Mouse (Mus musculus) heart, postnatal 0 days (tissue): ENCODE results near the gene Lpar5. TPM values are rescaled to one million over a fixed set of nuclear protein-coding genes. Genes with fewer than 3 reads are reported as not detected.
A peak's percentile ranks its signal among the peaks of the same experiment; 100 is the strongest.

ENCODE experiments used
- ATAC-seq: fragments of 200-750 bp; cut with Nextera tagmentation; 2 replicates; pipeline ENCODE4 v1.8.0; 2017; ENCODE audit warnings: low read depth, moderate number of reproducible peaks, moderate library complexity; ENCODE audit not compliant: insufficient read depth
- DNase-seq: peaks from one replicate; pipeline ENCODE4 v3.0.0-alpha.2; 2016; ENCODE audit warnings: low spot score
- H3K27ac ChIP-seq: fragments of 300-500 bp; sonication (generic); 2 replicates; pipeline ENCODE4 v1.5.1; 2014; ENCODE audit warnings: low read depth, mild to moderate bottlenecking
- H3K27me3 ChIP-seq: fragments of 300-500 bp; sonication (generic); 2 replicates; pipeline ENCODE4 v1.6.1; 2014; ENCODE audit warnings: low read length, mixed read lengths; ENCODE audit not compliant: control insufficient read depth, insufficient read depth
- H3K36me3 ChIP-seq: fragments of 300-500 bp; sonication (generic); replicated peaks from 2 replicates; pipeline ENCODE4 v1.6.1; 2014; ENCODE audit warnings: low read length, mixed read lengths; ENCODE audit not compliant: control insufficient read depth, insufficient read depth
- H3K4me1 ChIP-seq: fragments of 300-500 bp; sonication (generic); 2 replicates; pipeline ENCODE4 v1.6.1; 2014; ENCODE audit warnings: antibody characterized with exemption; ENCODE audit not compliant: control insufficient read depth, insufficient read depth
- H3K4me2 ChIP-seq: fragments of 300-500 bp; sonication (generic); 2 replicates; pipeline ENCODE4 v1.6.1; 2014; ENCODE audit warnings: low read depth, mild to moderate bottlenecking, low read length, moderate library complexity
- H3K4me3 ChIP-seq: fragments of 300-500 bp; sonication (generic); 2 replicates; pipeline ENCODE4 v1.5.1; 2014; ENCODE audit warnings: low read depth, low read length
- H3K9ac ChIP-seq: fragments of 300-500 bp; sonication (generic); replicated peaks from 2 replicates; pipeline ENCODE4 v1.6.1; 2014; ENCODE audit warnings: low read depth, low read length, mixed read lengths
- H3K9me3 ChIP-seq: fragments of 300-500 bp; sonication (generic); replicated peaks from 2 replicates; pipeline ENCODE4 v1.6.1; 2016; ENCODE audit warnings: low read length; ENCODE audit not compliant: control insufficient read depth
- CTCF ChIP-seq: IDR thresholded peaks from 2 replicates; pipeline ENCODE4 v1.5.1; 2016; ENCODE audit warnings: antibody characterized with exemption, control low read depth, low read depth
- EP300 ChIP-seq: IDR thresholded peaks from 2 replicates; pipeline ENCODE4 v1.6.1; 2016; ENCODE audit warnings: antibody characterized with exemption, low read depth
- WGBS: fragments of 180-500 bp; shearing (Covaris S2); extraction: QIAGEN DNeasy Blood & Tissue Kit; methylation state at CpG from one replicate; pipeline ENCODE4 v1.1.7; 2014; 5-methylcytosine and 5-hydroxymethylcytosine counted together
- microRNA-seq: library from miRNA; unstranded; fragments of <30 nt; microRNA quantifications from one replicate; pipeline ENCODE4, GENCODE M21; 2016
- polyA plus RNA-seq: library from polyadenylated mRNA; unstranded; fragments of >200 nt; fragmentation: Nextera tagmentation; extraction: Ambion mirVana; gene quantifications from 2 replicates; pipeline ENCODE4 v1.2.1, GENCODE M21; 2015
- total RNA-seq: library from RNA; depleted of rRNA; stranded (reverse); fragments of >200 nt; gene quantifications from 2 replicates; pipeline ENCODE4 v1.2.3, GENCODE M21; 2014; ENCODE audit warnings: low replicate concordance; rRNA removed

Lpar5 gene
- total and polyA plus RNA-seq, 2 experiments from 2014 or later = 0.12 TPM; not detected in 1

GRCm38 (mm10) chr6:125131302-125132156 lies 63.8 kb downstream of the Lpar5 start, which contains the start of gene Nop2:
Gene Nop2 (plus strand): TSS chr6:125131909.
- peaks cover 74% of the 10 kb centered on the region for H3K36me3 ChIP-seq

More at GRCm38 (mm10) chr6:125131302-125132156, 63.8 kb downstream of the Lpar5 start, which contains the start of gene Nop2:
- ATAC-seq (peak; percentile 97), DNase-seq (peak; percentile 90)
- no peaks in the 10 kb centered on the region for H3K27me3 ChIP-seq
- H3K9ac ChIP-seq = peak within 1 kb of the TSS; percentile 81
- H3K4me3 ChIP-seq = peak within 1 kb of the TSS; percentile 93
- no peak for TF ChIP-seq CTCF
- TF ChIP-seq EP300 = no peak
- no peaks in the 10 kb centered on the region for H3K9me3 ChIP-seq
- under 1% methylated on average over 66 of the region's 66 CpGs for WGBS
- peak within 1 kb of the TSS; percentile 79 for H3K27ac ChIP-seq
- H3K4me1 ChIP-seq = peaks cover 7% of the 10 kb centered on the region; the same call in 1 of the 2 replicates
- peak within 1 kb of the TSS; percentile 90 for H3K4me2 ChIP-seq

Small RNAs within 50 kb of the gene (microRNA-seq; reads per million reads assigned to microRNA genes)
- gene Mir7045 = not detected

Other genes with a start within 250 kb of the Lpar5 start
- gene Usp5, start 238.4 kb upstream of the Lpar5 start, total RNA-seq = 92.2 and 126 TPM in 2 replicates
- 66.4 and 73.5 TPM in 2 replicates for gene Usp5, start 238.4 kb upstream of the Lpar5 start, polyA plus RNA-seq
- 95.9 and 127 TPM in 2 replicates for gene Cdca3, start 238.4 kb upstream of the Lpar5 start, total RNA-seq
- 51.6 and 52.9 TPM in 2 replicates for gene Cdca3, start 238.4 kb upstream of the Lpar5 start, polyA plus RNA-seq
- 0.50 and 4.2 TPM in 2 replicates for gene Gnb3, start 227.6 kb upstream of the Lpar5 start, total RNA-seq
- gene Gnb3, start 227.6 kb upstream of the Lpar5 start, polyA plus RNA-seq = 2.8 and 3.3 TPM in 2 replicates
- 38.5 and 41.1 TPM in 2 replicates for gene P3h3, start 210.2 kb upstream of the Lpar5 start, total RNA-seq
- 7.2 and 7.6 TPM in 2 replicates for gene P3h3, start 210.2 kb upstream of the Lpar5 start, polyA plus RNA-seq
- gene Gpr162, start 203.9 kb upstream of the Lpar5 start, total RNA-seq = 2.9 and 9.7 TPM in 2 replicates
- gene Gpr162, start 203.9 kb upstream of the Lpar5 start, polyA plus RNA-seq = 1.2 and 1.5 TPM in 2 replicates
- 4.5 TPM in 1 of 2 replicates, not detected in the other for gene Cd4, start 179.7 kb upstream of the Lpar5 start, total RNA-seq
- gene Cd4, start 179.7 kb upstream of the Lpar5 start, polyA plus RNA-seq = 0.04 and 0.10 TPM in 2 replicates
- gene Lag3, start 156.2 kb upstream of the Lpar5 start, total RNA-seq = 0.11 and 0.27 TPM in 2 replicates
- gene Lag3, start 156.2 kb upstream of the Lpar5 start, polyA plus RNA-seq = 0.82 and 0.85 TPM in 2 replicates
- gene Ptms, start 147.8 kb upstream of the Lpar5 start, total RNA-seq = 323 and 565 TPM in 2 replicates
- gene Ptms, start 147.8 kb upstream of the Lpar5 start, polyA plus RNA-seq = 221 and 246 TPM in 2 replicates
- gene Mlf2, start 136.5 kb upstream of the Lpar5 start, total RNA-seq = 333 and 532 TPM in 2 replicates
- 296 and 298 TPM in 2 replicates for gene Mlf2, start 136.5 kb upstream of the Lpar5 start, polyA plus RNA-seq
- 203 and 241 TPM in 2 replicates for gene Cops7a, start 102.4 kb upstream of the Lpar5 start, total RNA-seq
- gene Cops7a, start 102.4 kb upstream of the Lpar5 start, polyA plus RNA-seq = 130 and 134 TPM in 2 replicates
- gene Pianp, start 71.2 kb upstream of the Lpar5 start, total RNA-seq = not detected in 2 replicates
- 0.37 TPM in 2 replicates for gene Pianp, start 71.2 kb upstream of the Lpar5 start, polyA plus RNA-seq
- 18.4 and 20.4 TPM in 2 replicates for gene Zfp384, start 58.8 kb upstream of the Lpar5 start, total RNA-seq
- gene Zfp384, start 58.8 kb upstream of the Lpar5 start, polyA plus RNA-seq = 5.4 and 5.5 TPM in 2 replicates
- gene Ing4, start 28.2 kb upstream of the Lpar5 start, total RNA-seq = 41.9 and 48.7 TPM in 2 replicates
- gene Ing4, start 28.2 kb upstream of the Lpar5 start, polyA plus RNA-seq = 54.1 and 59.1 TPM in 2 replicates
- gene Acrbp, start 18.2 kb upstream of the Lpar5 start, total RNA-seq = 2.6 and 6.0 TPM in 2 replicates
- 2.2 and 2.7 TPM in 2 replicates for gene Acrbp, start 18.2 kb upstream of the Lpar5 start, polyA plus RNA-seq
- gene Chd4, start 28.1 kb downstream of the Lpar5 start, total RNA-seq = 82.2 and 98.0 TPM in 2 replicates
- 55.5 and 58.1 TPM in 2 replicates for gene Chd4, start 28.1 kb downstream of the Lpar5 start, polyA plus RNA-seq
- gene Nop2, start 64.0 kb downstream of the Lpar5 start, total RNA-seq = 21.4 and 22.9 TPM in 2 replicates
- 20.6 and 25.3 TPM in 2 replicates for gene Nop2, start 64.0 kb downstream of the Lpar5 start, polyA plus RNA-seq
- gene Iffo1, start 77.3 kb downstream of the Lpar5 start, total RNA-seq = 10.6 and 41.9 TPM in 2 replicates
- gene Iffo1, start 77.3 kb downstream of the Lpar5 start, polyA plus RNA-seq = 10.5 and 12.3 TPM in 2 replicates
- gene Gapdh, start 98.5 kb downstream of the Lpar5 start, total RNA-seq = 6,647 and 7,476 TPM in 2 replicates
- 3,728 and 4,065 TPM in 2 replicates for gene Gapdh, start 98.5 kb downstream of the Lpar5 start, polyA plus RNA-seq
- 85.4 and 98.0 TPM in 2 replicates for gene Ncapd2, start 123.8 kb downstream of the Lpar5 start, total RNA-seq
- gene Ncapd2, start 123.8 kb downstream of the Lpar5 start, polyA plus RNA-seq = 24.5 and 26.3 TPM in 2 replicates
- gene Mrpl51, start 123.9 kb downstream of the Lpar5 start, total RNA-seq = 109 and 165 TPM in 2 replicates
- 426 and 447 TPM in 2 replicates for gene Mrpl51, start 123.9 kb downstream of the Lpar5 start, polyA plus RNA-seq
- 3.6 and 8.2 TPM in 2 replicates for gene Vamp1, start 147.6 kb downstream of the Lpar5 start, total RNA-seq
- 5.0 and 5.4 TPM in 2 replicates for gene Vamp1, start 147.6 kb downstream of the Lpar5 start, polyA plus RNA-seq
- gene Tapbpl, start 163.9 kb downstream of the Lpar5 start, total RNA-seq = 0.93 and 4.5 TPM in 2 replicates
- gene Tapbpl, start 163.9 kb downstream of the Lpar5 start, polyA plus RNA-seq = 3.9 and 4.5 TPM in 2 replicates
- 3.4 TPM in 1 of 2 replicates, not detected in the other for gene Cd27, start 169.1 kb downstream of the Lpar5 start, total RNA-seq
- gene Cd27, start 169.1 kb downstream of the Lpar5 start, polyA plus RNA-seq = 1.3 and 1.6 TPM in 2 replicates
- gene Tuba3a, start 218.1 kb downstream of the Lpar5 start, total RNA-seq = not detected in 2 replicates
- not detected in 2 replicates for gene Tuba3a, start 218.1 kb downstream of the Lpar5 start, polyA plus RNA-seq
- 76.7 and 93.9 TPM in 2 replicates for gene Ltbr, start 246.0 kb downstream of the Lpar5 start, total RNA-seq
- 37.7 and 38.3 TPM in 2 replicates for gene Ltbr, start 246.0 kb downstream of the Lpar5 start, polyA plus RNA-seq